Mouse (Mus musculus) stomach, postnatal 0 days (tissue): Measurements from ENCODE around the gene Mgam.

Experiments used
- CTCF ChIP-seq: IDR thresholded peaks from 2 replicates; pipeline ENCODE4 v1.5.1; 2016; ENCODE audit warnings: antibody characterized with exemption, low read depth, mild to moderate bottlenecking, moderate library complexity
- EP300 ChIP-seq: optimal IDR thresholded peaks from 2 replicates; pipeline ENCODE3; 2016; ENCODE audit warnings: antibody characterized with exemption

GRCm38 (mm10) chr6:40607431-40607830 is 21.2 kb upstream of the Mgam start:
- TF ChIP-seq CTCF (no peak), EP300 (no peak)
